In genomic region chr7:6823673-6824072, GRCm38 (mm10) we compare ENCODE assay signal across 15 mouse cellular contexts.
DNase-seq lines count a peak whose midpoint lies in the region; ATAC-seq and TF ChIP-seq lines count a peak whose summit lies in the region.
"Had no signal": no experiment of that assay in that cellular context is flagged by ENCODE, and none has a peak within 500 bp of the region (broad histone marks: within the 10 kb centered on the region; RNA-seq: fewer than 3 reads in every experiment).

No protein-coding gene starts in this region.

- H3K4me1 ChIP-seq in kidney, adult 2 months (ENCODE audit: control insufficient read depth, insufficient read depth, low read length): no peaks in the 10 kb centered on the region; the same call in 1 of the 2 replicates
- H3K4me1 ChIP-seq in midbrain, embryonic 14.5 days (ENCODE audit: control insufficient read depth, insufficient read depth, low read length): no peaks in the 10 kb centered on the region
- H3K4me1 ChIP-seq in midbrain, embryonic 13.5 days (replicated peaks): no peaks in the 10 kb centered on the region; the same call in 1 of the 2 replicates
- peaks cover 20% of the 10 kb centered on the region for H3K4me1 ChIP-seq in limb, embryonic 12.5 days (replicated peaks)
- no peaks in the 10 kb centered on the region for H3K4me1 ChIP-seq in forebrain, embryonic 15.5 days
- H3K4me1 ChIP-seq: liver, embryonic 13.5 days had no signal

- peak; percentile 19 for DNase-seq in kidney, adult 2 months
- DNase-seq in kidney, adult 11 months: no peak
- no peak for DNase-seq in midbrain, embryonic 14.5 days
- DNase-seq in adrenal gland, adult 8-10 months: no peak
- DNase-seq in layer of hippocampus, adult 18-20 months (ENCODE audit: low spot score in 2 of 2): no peak
- DNase-seq: adrenal gland, postnatal 14 days; cerebellum, postnatal 25 days; heart, adult 18-20 months; liver, embryonic 13.5 days had no signal

- WGBS in kidney, adult 2 months: 51% methylated on average over 2 of the region's 2 CpGs
- 10% methylated on average over 2 of the region's 2 CpGs for WGBS in midbrain, embryonic 14.5 days
- 14% methylated on average over 2 of the region's 2 CpGs for WGBS in midbrain, embryonic 13.5 days
- 48% methylated on average over 2 of the region's 2 CpGs for WGBS in limb, embryonic 12.5 days
- 35% methylated on average over 2 of the region's 2 CpGs for WGBS in forebrain, embryonic 15.5 days

- no peak overlapping the region for H3K4me3 ChIP-seq in kidney, adult 2 months (ENCODE audit: insufficient read depth, low read depth, low read length)
- H3K4me3 ChIP-seq in midbrain, embryonic 14.5 days (replicated peaks; ENCODE audit: low read depth, low read length): no peak overlapping the region
- H3K4me3 ChIP-seq in midbrain, embryonic 13.5 days (replicated peaks): no peak overlapping the region
- no peak overlapping the region for H3K4me3 ChIP-seq in limb, embryonic 12.5 days (replicated peaks)
- H3K4me3 ChIP-seq in forebrain, embryonic 15.5 days: no peak overlapping the region
- H3K4me3 ChIP-seq: hindbrain, embryonic 15.5 days; left cerebral cortex, adult 2 months; liver, embryonic 13.5 days; neural tube, embryonic 15.5 days had no signal

- H3K4me2 ChIP-seq in midbrain, embryonic 14.5 days (ENCODE audit: low read length): no peak overlapping the region
- H3K4me2 ChIP-seq in midbrain, embryonic 13.5 days (replicated peaks): no peak overlapping the region
- no peak overlapping the region for H3K4me2 ChIP-seq in limb, embryonic 12.5 days
- no peak overlapping the region for H3K4me2 ChIP-seq in forebrain, embryonic 15.5 days (replicated peaks)
- H3K4me2 ChIP-seq: hindbrain, embryonic 15.5 days; liver, embryonic 13.5 days; neural tube, embryonic 15.5 days had no signal

- no peak overlapping the region for H3K9ac ChIP-seq in midbrain, embryonic 14.5 days (replicated peaks; ENCODE audit: low read length)
- H3K9ac ChIP-seq in midbrain, embryonic 13.5 days (replicated peaks): no peak overlapping the region
- H3K9ac ChIP-seq in limb, embryonic 12.5 days (replicated peaks): no peak overlapping the region
- no peak overlapping the region for H3K9ac ChIP-seq in forebrain, embryonic 15.5 days (replicated peaks)
- H3K9ac ChIP-seq: hindbrain, embryonic 15.5 days; liver, embryonic 13.5 days; neural tube, embryonic 15.5 days had no signal

- H3K27ac ChIP-seq in kidney, adult 2 months (ENCODE audit: insufficient read depth, low read depth, low read length): no peak overlapping the region
- 0 out of 2 replicates have a peak overlapping the region, but pooled peaks have one; percentile 8 for H3K27ac ChIP-seq in midbrain, embryonic 14.5 days (replicated peaks; ENCODE audit: low read depth, low read length)
- no peak overlapping the region for H3K27ac ChIP-seq in midbrain, embryonic 13.5 days
- H3K27ac ChIP-seq in limb, embryonic 12.5 days: peak overlapping the region; percentile 45; the same call in 1 of the 2 replicates
- H3K27ac ChIP-seq in forebrain, embryonic 15.5 days (replicated peaks): no peak overlapping the region
- H3K27ac ChIP-seq: hindbrain, embryonic 15.5 days; left cerebral cortex, adult 2 months; liver, embryonic 13.5 days; neural tube, embryonic 15.5 days had no signal

- H3K27me3 ChIP-seq in kidney, adult 2 months (replicated peaks; ENCODE audit: control insufficient read depth, insufficient read depth, low read length): no peaks in the 10 kb centered on the region
- H3K27me3 ChIP-seq in midbrain, embryonic 14.5 days (ENCODE audit: control insufficient read depth, insufficient read depth, low read length): no peaks in the 10 kb centered on the region
- no peaks in the 10 kb centered on the region for H3K27me3 ChIP-seq in midbrain, embryonic 13.5 days
- H3K27me3 ChIP-seq in limb, embryonic 12.5 days: no peaks in the 10 kb centered on the region
- no peaks in the 10 kb centered on the region for H3K27me3 ChIP-seq in forebrain, embryonic 15.5 days
- H3K27me3 ChIP-seq: hindbrain, embryonic 15.5 days; liver, embryonic 13.5 days; neural tube, embryonic 15.5 days had no signal

- no peak for TF ChIP-seq POLR2A in kidney, adult 2 months (IDR thresholded peaks at IDR 0.05; ENCODE audit: low read depth, low read length)

- no peak for ATAC-seq in midbrain, embryonic 14.5 days (ENCODE audit: low FRiP score, low TSS enrichment)
- ATAC-seq in midbrain, embryonic 13.5 days: no peak
- no peak for ATAC-seq in limb, embryonic 12.5 days (ENCODE audit: insufficient number of reproducible peaks, insufficient read depth, low FRiP score, low TSS enrichment, low read depth)
- no peak for ATAC-seq in forebrain, embryonic 15.5 days (replicated peaks)

- TF ChIP-seq CTCF in kidney, adult 2 months (conservative IDR thresholded peaks at IDR 0.05; ENCODE audit: insufficient read depth, insufficient read length, low read depth, low read length): no peak

- no peaks in the 10 kb centered on the region for H3K9me3 ChIP-seq in midbrain, embryonic 14.5 days (ENCODE audit: control insufficient read depth, low read length)
- H3K9me3 ChIP-seq in midbrain, embryonic 13.5 days: no peaks in the 10 kb centered on the region
- no peaks in the 10 kb centered on the region for H3K9me3 ChIP-seq in limb, embryonic 12.5 days
- H3K9me3 ChIP-seq in forebrain, embryonic 15.5 days: no peaks in the 10 kb centered on the region
- H3K9me3 ChIP-seq: hindbrain, embryonic 15.5 days; liver, embryonic 13.5 days; neural tube, embryonic 15.5 days had no signal

- no peaks in the 10 kb centered on the region for H3K36me3 ChIP-seq in kidney, adult 2 months (ENCODE audit: control insufficient read depth, insufficient read depth, low read length)
- H3K36me3 ChIP-seq in midbrain, embryonic 14.5 days (ENCODE audit: control insufficient read depth, insufficient read depth, low read length): no peaks in the 10 kb centered on the region
- H3K36me3 ChIP-seq in midbrain, embryonic 13.5 days: no peaks in the 10 kb centered on the region
- H3K36me3 ChIP-seq in limb, embryonic 12.5 days: no peaks in the 10 kb centered on the region
- H3K36me3 ChIP-seq in forebrain, embryonic 15.5 days: no peaks in the 10 kb centered on the region
- H3K36me3 ChIP-seq: hindbrain, embryonic 15.5 days; liver, embryonic 13.5 days; neural tube, embryonic 15.5 days had no signal

Comparison
In these comparisons a context has a peak if more than half of its experiments do, and no peak if none do; other contexts are left out.
1. H3K27ac ChIP-seq: peak in midbrain, embryonic 14.5 days (single experiment) and limb, embryonic 12.5 days (single experiment); none in kidney, adult 2 months (single experiment), midbrain, embryonic 13.5 days (single experiment) and forebrain, embryonic 15.5 days (single experiment).